Mouse (Mus musculus) lung, postnatal 25 days (tissue): ENCODE measurements around the gene Ttl.

Source experiments
- DNase-seq: peaks from one replicate; pipeline ENCODE4 v3.0.0; 2022; ENCODE audit warnings: low spot score

Ttl gene

GRCm38 (mm10) chr2:129084959-129085358, 19.2 kb downstream of the Ttl start:
- no peak for DNase-seq

- no peak for DNase-seq
Observed at GRCm38 (mm10) chr2:129087520-129087919, 21.8 kb downstream of the Ttl start.

GRCm38 (mm10) chr2:129090370-129090769, 24.6 kb downstream of the Ttl start:
- no peak for DNase-seq

GRCm38 (mm10) chr2:129092810-129093209, 27.1 kb downstream of the Ttl start:
- DNase-seq: no peak

GRCm38 (mm10) chr2:129093926-129094724, 28.4 kb downstream of the Ttl start:
- peak; percentile 7 for DNase-seq

GRCm38 (mm10) chr2:129100784-129101310, 35.1 kb downstream of the Ttl start, which contains the start of gene Polr1b:
Gene Polr1b (plus strand): TSS chr2:129100995.
- DNase-seq: peak; percentile 96

DNA sequence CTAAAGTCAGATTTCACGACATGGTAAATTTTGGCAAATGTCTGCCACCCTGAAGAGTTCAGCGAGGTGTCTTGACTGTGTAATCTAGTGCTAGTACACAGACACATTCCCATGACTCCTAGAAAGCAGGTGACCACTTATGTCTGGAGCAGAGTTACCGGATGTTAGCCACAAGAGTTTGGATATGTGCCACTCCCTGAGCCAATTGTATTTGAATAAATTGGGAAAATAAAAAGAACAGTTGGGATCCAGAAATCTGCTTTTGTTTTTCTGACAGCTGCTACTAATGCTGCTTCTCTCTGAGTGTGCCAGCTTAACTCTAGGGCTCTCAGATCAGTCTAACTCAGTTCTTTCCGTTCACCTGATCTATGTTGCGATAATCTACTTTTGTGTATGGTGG, 47.2 kb downstream of the Ttl start:
- no peak for DNase-seq

DNA sequence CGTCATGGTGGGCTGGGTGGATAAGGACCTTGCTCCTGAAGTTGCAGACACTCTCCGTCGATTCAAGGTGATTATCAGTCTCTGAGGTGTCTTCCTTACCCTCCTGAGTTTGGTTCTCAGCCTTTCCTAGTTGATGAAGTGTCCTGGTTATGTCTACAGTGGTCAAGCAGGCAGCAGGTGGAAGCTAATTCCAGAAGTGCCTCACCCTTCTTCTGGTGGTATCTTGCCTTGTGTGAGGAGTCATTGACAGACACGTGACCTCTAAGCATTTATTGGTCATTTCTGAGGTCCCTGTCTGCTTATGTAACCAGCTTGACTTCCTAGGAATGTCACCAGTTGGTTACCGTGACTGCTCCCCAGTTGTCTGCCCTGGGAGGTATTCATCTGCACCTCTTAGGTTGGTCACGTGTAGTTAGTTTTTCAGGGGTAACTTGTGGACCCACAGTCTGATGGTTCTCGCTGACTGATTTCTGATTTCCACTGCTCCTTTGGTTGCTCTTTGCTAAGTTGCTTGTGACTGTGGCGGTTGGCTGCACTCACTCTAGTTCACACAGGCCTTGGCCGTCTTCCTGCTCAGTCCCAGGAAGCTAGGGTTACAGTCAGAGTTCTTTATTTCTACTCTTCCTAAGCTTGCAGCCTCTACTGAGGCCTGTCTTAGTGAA, 50.1 kb downstream of the Ttl start:
- no peak for DNase-seq

- DNase-seq: no peak
Observed at GRCm38 (mm10) chr2:129116368-129116739, 50.6 kb downstream of the Ttl start.

DNA sequence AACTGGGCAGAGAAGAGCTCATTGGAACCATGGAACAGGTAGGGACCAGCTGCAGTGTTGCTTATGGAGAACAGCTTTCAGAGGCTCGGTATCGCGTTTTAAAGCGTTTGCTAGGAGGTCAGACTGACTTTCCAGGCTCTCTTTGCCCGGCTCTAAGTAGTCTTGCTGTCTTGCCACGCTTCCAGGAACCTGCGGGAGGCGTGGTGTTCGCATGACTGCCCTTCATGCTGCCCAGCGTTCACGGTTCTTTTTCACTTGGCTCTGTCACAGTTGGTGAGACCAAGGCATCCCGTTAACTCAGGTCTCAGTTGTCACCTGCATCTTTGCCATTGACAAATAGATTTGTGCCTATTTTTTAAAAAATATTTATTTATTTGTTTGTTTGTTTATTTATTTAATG, 52.3 kb downstream of the Ttl start:
- no peak for DNase-seq

DNA sequence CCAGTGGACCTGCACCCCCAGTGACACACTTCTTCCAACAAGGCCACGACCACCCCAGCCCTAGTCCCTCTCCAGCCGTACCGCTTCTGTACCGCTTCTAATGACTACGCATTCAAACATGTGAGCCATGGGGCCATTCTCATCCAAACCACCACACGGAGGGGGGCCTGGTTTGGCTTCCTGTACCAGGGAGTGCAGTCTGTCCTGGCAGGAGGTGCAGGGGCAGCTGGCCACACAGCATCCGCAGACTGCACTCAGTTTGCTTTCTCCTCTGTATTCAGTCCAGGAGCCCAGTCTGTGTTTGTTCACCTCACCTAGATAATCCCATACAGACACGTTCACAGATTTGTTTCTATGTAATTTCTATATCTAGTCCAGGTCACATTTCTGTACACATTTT, 56.2 kb downstream of the Ttl start:
- DNase-seq: no peak

DNA sequence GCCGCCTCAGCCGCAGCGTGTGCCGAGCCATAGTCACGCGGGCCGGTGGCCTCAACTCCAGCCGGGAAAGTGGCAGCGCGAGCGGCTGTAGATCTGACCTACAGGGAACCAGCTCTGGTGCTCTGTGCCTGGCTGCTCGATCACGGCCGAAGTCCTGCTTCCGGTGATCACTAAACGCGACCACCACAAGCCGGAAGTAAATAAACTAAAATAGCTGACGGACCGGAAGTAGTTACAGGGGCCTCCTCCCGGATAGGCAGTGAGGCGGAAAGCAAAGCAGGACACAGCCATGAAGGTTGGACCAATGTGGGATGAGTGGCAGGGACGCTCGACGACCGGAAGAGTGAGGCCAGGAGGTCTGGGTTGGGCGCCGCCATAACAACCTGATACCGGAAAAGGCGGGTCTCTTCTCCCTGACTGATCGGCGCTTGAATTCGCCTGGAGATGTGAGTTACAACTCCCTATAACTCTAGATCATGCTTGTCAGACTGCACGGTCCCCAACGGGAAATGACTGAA, 63.7 kb downstream of the Ttl start, which contains the start of gene Chchd5:
Gene Chchd5 (plus strand): TSS at position 289 of the 518 bp plus-strand sequence.
- DNase-seq: peak; percentile 97

DNA sequence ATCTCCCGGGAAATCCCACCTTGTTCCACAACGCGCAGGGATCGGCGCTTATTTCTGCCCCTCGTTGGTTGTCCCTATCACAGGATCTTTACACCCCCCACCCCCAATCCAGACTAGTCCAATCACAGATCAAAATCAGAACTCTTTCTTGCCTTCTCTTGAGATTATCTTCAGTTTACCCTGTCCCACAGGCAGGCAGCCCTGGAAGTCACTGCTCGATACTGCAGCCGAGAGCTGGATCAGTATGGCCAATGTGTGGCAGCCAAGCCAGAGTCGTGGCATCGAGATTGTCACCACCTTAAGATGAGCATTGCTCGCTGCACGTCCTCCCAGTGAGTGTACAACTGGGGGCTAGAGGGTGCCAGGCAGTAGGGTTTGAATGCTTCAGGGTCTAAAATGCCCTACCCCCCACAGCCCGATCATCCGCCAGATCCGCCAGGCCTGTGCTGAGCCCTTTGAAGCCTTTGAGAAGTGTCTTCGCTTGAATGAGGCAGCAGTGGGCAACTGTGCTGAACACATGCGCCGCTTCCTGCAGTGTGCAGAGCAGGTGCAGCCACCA, 64.3 kb downstream of the Ttl start:
- DNase-seq: peak; percentile 7

- no peak for DNase-seq
Observed at GRCm38 (mm10) chr2:129130776-129131175, 65.0 kb downstream of the Ttl start.

GRCm38 (mm10) chr2:129132231-129132630, 66.5 kb downstream of the Ttl start:
- no peak for DNase-seq

- DNase-seq: no peak
Observed at GRCm38 (mm10) chr2:129133006-129133805, 67.5 kb downstream of the Ttl start.

- no peak for DNase-seq
Observed at GRCm38 (mm10) chr2:129139906-129140305, 74.2 kb downstream of the Ttl start.
